In the genomic region with DNA sequence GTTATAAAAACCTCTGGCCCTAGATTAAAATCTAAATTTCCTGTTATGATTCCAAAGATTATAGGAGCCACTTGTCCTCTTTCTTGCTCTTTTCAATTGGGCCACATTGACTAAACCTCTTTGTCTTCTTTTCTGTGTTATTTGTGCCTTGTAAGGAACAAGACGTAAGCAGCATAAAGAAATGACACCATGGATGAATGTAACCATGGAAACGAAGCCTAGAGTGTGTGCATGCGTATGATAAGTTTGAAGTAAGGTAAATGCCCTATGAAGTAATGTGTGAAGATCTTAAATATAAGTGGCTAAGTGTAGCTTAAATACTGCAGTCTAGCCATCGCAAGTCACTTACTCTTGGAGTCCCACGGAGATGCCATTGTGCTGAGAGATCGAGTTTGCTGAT, we compare ENCODE assay signal across 16 mouse cellular contexts.
"Had no signal": no experiment of that assay in that cellular context is flagged by ENCODE, and none has a peak within 500 bp of the region (broad histone marks: within the 10 kb centered on the region; RNA-seq: fewer than 3 reads in every experiment).

No protein-coding gene starts in this region.

- ATAC-seq: liver, embryonic 12.5 days had no signal

- H3K27me3 ChIP-seq: liver, embryonic 12.5 days; midbrain, embryonic 12.5 days; neural tube, embryonic 13.5 days; neural tube, embryonic 15.5 days; stomach, embryonic 15.5 days had no signal

- H3K4me2 ChIP-seq: liver, embryonic 12.5 days; lung, embryonic 14.5 days; midbrain, embryonic 12.5 days; neural tube, embryonic 13.5 days; neural tube, embryonic 15.5 days; stomach, embryonic 15.5 days had no signal

- H3K9me3 ChIP-seq: liver, embryonic 12.5 days; midbrain, embryonic 12.5 days; neural tube, embryonic 13.5 days; neural tube, embryonic 15.5 days; stomach, embryonic 15.5 days had no signal

- DNase-seq: lung, adult 18-20 months; lung, embryonic 14.5 days; lung, postnatal 10 days; lung, postnatal 4 days; right cerebral cortex, postnatal 14 days; thymus, adult 2 months; thymus, postnatal 25 days; thymus, postnatal 4 days had no signal

- H3K36me3 ChIP-seq: liver, embryonic 12.5 days; midbrain, embryonic 12.5 days; neural tube, embryonic 13.5 days; neural tube, embryonic 15.5 days; stomach, embryonic 15.5 days had no signal

- H3K27ac ChIP-seq: liver, embryonic 12.5 days; liver, embryonic 14.5 days; midbrain, embryonic 12.5 days; neural tube, embryonic 13.5 days; neural tube, embryonic 15.5 days; stomach, embryonic 15.5 days; stomach, postnatal 0 days had no signal

- H3K4me3 ChIP-seq: liver, embryonic 12.5 days; midbrain, embryonic 12.5 days; myocyte; neural tube, embryonic 13.5 days; neural tube, embryonic 15.5 days; stomach, embryonic 15.5 days had no signal

- H3K4me1 ChIP-seq: liver, embryonic 12.5 days; midbrain, embryonic 12.5 days; neural tube, embryonic 13.5 days; neural tube, embryonic 15.5 days; stomach, embryonic 15.5 days had no signal

- H3K9ac ChIP-seq: liver, embryonic 12.5 days; liver, embryonic 14.5 days; lung, embryonic 14.5 days; midbrain, embryonic 12.5 days; neural tube, embryonic 13.5 days; neural tube, embryonic 15.5 days; stomach, embryonic 15.5 days had no signal
